Mouse (Mus musculus): Measurements from ENCODE around the gene Sept9.
"Not testable (repeated sequence)": the region's sequence is repeated elsewhere in the genome, so short reads cannot be mapped to it uniquely, and the experiment has no call there.

Gene Sept9

GRCm38 (mm10) chr11:117325468-117326139, 126.1 kb downstream of the Sept9 start:
- DNase-seq (ENCODE audit: low spot score): no peak

GRCm38 (mm10) chr11:117326140-117326725, 126.8 kb downstream of the Sept9 start:
- DNase-seq (ENCODE audit: low spot score): no peak

- no peak for DNase-seq (ENCODE audit: low spot score)
Measured at GRCm38 (mm10) chr11:117326867-117327600, 127.6 kb downstream of the Sept9 start.

- no peak for DNase-seq (ENCODE audit: low spot score)
Measured at GRCm38 (mm10) chr11:117327633-117328032, 128.2 kb downstream of the Sept9 start.

GRCm38 (mm10) chr11:117330076-117330950, 130.9 kb downstream of the Sept9 start:
- DNase-seq (ENCODE audit: low spot score): peak; percentile 64

GRCm38 (mm10) chr11:117330951-117331254, 131.4 kb downstream of the Sept9 start:
- no peak for DNase-seq (ENCODE audit: low spot score)

GRCm38 (mm10) chr11:117331361-117332241, 132.1 kb downstream of the Sept9 start:
- no peak for DNase-seq (ENCODE audit: low spot score)

- peak; percentile 87 for DNase-seq (ENCODE audit: low spot score)
Measured at GRCm38 (mm10) chr11:117332242-117333149, 133.0 kb downstream of the Sept9 start.

GRCm38 (mm10) chr11:117333150-117333715, 133.8 kb downstream of the Sept9 start:
- DNase-seq (ENCODE audit: low spot score): no peak

- DNase-seq (ENCODE audit: low spot score): no peak
Measured at GRCm38 (mm10) chr11:117334101-117334500, 134.6 kb downstream of the Sept9 start.

GRCm38 (mm10) chr11:117335146-117335545, 135.7 kb downstream of the Sept9 start:
- no peak for DNase-seq (ENCODE audit: low spot score)

GRCm38 (mm10) chr11:117336081-117336788, 136.8 kb downstream of the Sept9 start:
- no peak for DNase-seq (ENCODE audit: low spot score)

GRCm38 (mm10) chr11:117337749-117338148, 138.3 kb downstream of the Sept9 start:
- DNase-seq (ENCODE audit: low spot score): no peak

GRCm38 (mm10) chr11:117338503-117338902, 139.0 kb downstream of the Sept9 start:
- DNase-seq (ENCODE audit: low spot score): no peak

GRCm38 (mm10) chr11:117339050-117339449, 139.6 kb downstream of the Sept9 start:
- no peak for DNase-seq (ENCODE audit: low spot score)

- no peak for DNase-seq (ENCODE audit: low spot score)
Measured at GRCm38 (mm10) chr11:117341218-117341617, 141.8 kb downstream of the Sept9 start.

- DNase-seq (ENCODE audit: low spot score): no peak
Measured at GRCm38 (mm10) chr11:117342076-117342475, 142.6 kb downstream of the Sept9 start.

GRCm38 (mm10) chr11:117342490-117342889, 143.0 kb downstream of the Sept9 start:
- not testable (repeated sequence) for DNase-seq (ENCODE audit: low spot score)

GRCm38 (mm10) chr11:117343800-117344199, 144.3 kb downstream of the Sept9 start:
- DNase-seq (ENCODE audit: low spot score): no peak

Data from testis, postnatal 10 days (tissue).